Mouse (Mus musculus): ENCODE measurements around the gene Oxsr1.
"Not testable (repeated sequence)": the region's sequence is repeated elsewhere in the genome, so short reads cannot be mapped to it uniquely, and the experiment has no call there.

Gene Oxsr1

GRCm38 (mm10) chr9:119337842-119338241 is 15.6 kb upstream of the Oxsr1 start:
- DNase-seq = peak; percentile 49

- no peak for DNase-seq
These were observed 13.3 kb upstream of the Oxsr1 start for GRCm38 (mm10) chr9:119335571-119335970.

GRCm38 (mm10) chr9:119334834-119335233 is 12.6 kb upstream of the Oxsr1 start:
- no peak for DNase-seq

- peak; percentile 78 for DNase-seq
These were observed 12.1 kb upstream of the Oxsr1 start for GRCm38 (mm10) chr9:119334324-119334723.

- no peak for DNase-seq
These were observed 8.1 kb upstream of the Oxsr1 start for GRCm38 (mm10) chr9:119330186-119330963.

- no peak for DNase-seq
These were observed 6.3 kb upstream of the Oxsr1 start for GRCm38 (mm10) chr9:119328488-119328887.

GRCm38 (mm10) chr9:119324130-119324529 is 1.9 kb upstream of the Oxsr1 start:
- DNase-seq = no peak

- no peak for DNase-seq
These were observed 1.0 kb upstream of the Oxsr1 start for GRCm38 (mm10) chr9:119323260-119323645.

- no peak for DNase-seq
These were observed 616 bp downstream of the Oxsr1 start for GRCm38 (mm10) chr9:119321392-119322229.

GRCm38 (mm10) chr9:119320946-119321345 is 1.3 kb downstream of the Oxsr1 start:
- no peak for DNase-seq

- no peak for DNase-seq
These were observed 1.8 kb downstream of the Oxsr1 start for GRCm38 (mm10) chr9:119320446-119320845.

- no peak for DNase-seq
These were observed 3.3 kb downstream of the Oxsr1 start for GRCm38 (mm10) chr9:119318891-119319290.

- DNase-seq = no peak
These were observed 9.1 kb downstream of the Oxsr1 start for GRCm38 (mm10) chr9:119313096-119313495.

- DNase-seq = no peak
These were observed 13.2 kb downstream of the Oxsr1 start for GRCm38 (mm10) chr9:119309067-119309466.

- DNase-seq = no peak
These were observed 16.4 kb downstream of the Oxsr1 start for GRCm38 (mm10) chr9:119305863-119306262.

- no peak for DNase-seq
These were observed 23.7 kb downstream of the Oxsr1 start for GRCm38 (mm10) chr9:119298563-119298962.

- DNase-seq = no peak
These were observed 24.5 kb downstream of the Oxsr1 start for GRCm38 (mm10) chr9:119297696-119298095.

- no peak for DNase-seq
These were observed 31.4 kb downstream of the Oxsr1 start for GRCm38 (mm10) chr9:119290791-119291190.

GRCm38 (mm10) chr9:119280894-119281682 is 41.1 kb downstream of the Oxsr1 start:
- no peak for DNase-seq

- DNase-seq = no peak
These were observed 44.2 kb downstream of the Oxsr1 start for GRCm38 (mm10) chr9:119278031-119278430.

GRCm38 (mm10) chr9:119276321-119276720 is 45.9 kb downstream of the Oxsr1 start:
- peak; percentile 77 for DNase-seq

- not testable (repeated sequence) for DNase-seq
These were observed 47.4 kb downstream of the Oxsr1 start for GRCm38 (mm10) chr9:119274814-119275213.

- DNase-seq = no peak
These were observed 50.7 kb downstream of the Oxsr1 start for GRCm38 (mm10) chr9:119271496-119271895.

Measured in kidney, postnatal 10 days (tissue).